Mouse (Mus musculus) midbrain, postnatal 0 days (tissue): ENCODE results near the gene Thra. TPM values are rescaled to one million over a fixed set of nuclear protein-coding genes. Genes with fewer than 3 reads are reported as not detected.

Experiments
- ATAC-seq: fragments of 200-750 bp; cut with Nextera tagmentation; 2 replicates; pipeline ENCODE4 v1.8.0; 2017; ENCODE audit warnings: moderate number of reproducible peaks, mild to moderate bottlenecking, moderate TSS enrichment, moderate library complexity; ENCODE audit not compliant: low FRiP score
- DNase-seq: peaks from one replicate; pipeline ENCODE4 v3.0.0-alpha.2; 2015; ENCODE audit warnings: low spot score
- H3K27ac ChIP-seq: fragments of 300-500 bp; sonication (generic); 2 replicates; pipeline ENCODE4 v1.5.1; 2014; ENCODE audit warnings: low read depth, mild to moderate bottlenecking, low read length, mixed read lengths
- H3K27me3 ChIP-seq: fragments of 300-500 bp; sonication (generic); 2 replicates; pipeline ENCODE4 v1.6.1; 2014; ENCODE audit warnings: low read length, control low read depth, mixed read lengths; ENCODE audit not compliant: insufficient read depth
- H3K36me3 ChIP-seq: fragments of 300-500 bp; sonication (generic); 2 replicates; pipeline ENCODE4 v1.6.1; 2014; ENCODE audit warnings: low read length, control low read depth, mixed read lengths; ENCODE audit not compliant: insufficient read depth
- H3K4me1 ChIP-seq: fragments of 300-500 bp; sonication (generic); 2 replicates; pipeline ENCODE4 v1.6.1; 2014; ENCODE audit warnings: mild to moderate bottlenecking, control low read depth, antibody characterized with exemption, low read length, mixed read lengths; ENCODE audit not compliant: insufficient read depth
- H3K4me2 ChIP-seq: fragments of 300-500 bp; sonication (generic); 2 replicates; pipeline ENCODE4 v1.6.1; 2014; ENCODE audit warnings: low read depth, mild to moderate bottlenecking, low read length, mixed read lengths; ENCODE audit not compliant: poor library complexity, severe bottlenecking
- H3K4me3 ChIP-seq: fragments of 300-500 bp; sonication (generic); 2 replicates; pipeline ENCODE4 v1.5.1; 2014; ENCODE audit warnings: low read depth, mild to moderate bottlenecking, low read length, moderate library complexity
- H3K9ac ChIP-seq: fragments of 300-500 bp; sonication (generic); replicated peaks from 2 replicates; pipeline ENCODE4 v1.6.1; 2014; ENCODE audit warnings: mild to moderate bottlenecking, low read length, moderate library complexity, mixed read lengths; ENCODE audit not compliant: poor library complexity, severe bottlenecking
- H3K9me3 ChIP-seq: fragments of 300-500 bp; sonication (generic); 2 replicates; pipeline ENCODE4 v1.6.1; 2016; ENCODE audit warnings: low read length, control low read depth
- CTCF ChIP-seq: IDR thresholded peaks from 2 replicates; pipeline ENCODE4 v1.5.1; 2016; ENCODE audit warnings: antibody characterized with exemption, mild to moderate bottlenecking
- WGBS: fragments of 180-500 bp; shearing (Covaris S2); extraction: QIAGEN DNeasy Blood & Tissue Kit; methylation state at CpG from one replicate; pipeline ENCODE4 v1.1.7; 2014; 5-methylcytosine and 5-hydroxymethylcytosine counted together
- polyA plus RNA-seq: library from polyadenylated mRNA; unstranded; fragments of >200 nt; fragmentation: Nextera tagmentation; extraction: Ambion mirVana; gene quantifications from 2 replicates; pipeline ENCODE4 v1.2.1, GENCODE M21; 2015
- total RNA-seq: library from RNA; depleted of rRNA; stranded (reverse); fragments of >200 nt; gene quantifications from 2 replicates; pipeline ENCODE4 v1.2.3, GENCODE M21; 2014; rRNA removed

Gene Thra
- total and polyA plus RNA-seq, 2 experiments from 2014 or later: 182 to 843 TPM

GRCm38 (mm10) chr11:98804605-98805004 is 64.2 kb downstream of the Thra start, which contains the start of gene Casc3:
TSS of gene Casc3 (plus strand) at chr11:98804905.
- H3K4me2 ChIP-seq: no peak within 1 kb of the TSS
- 97% methylated on average over 5 of the region's 5 CpGs for WGBS
- no peak for ATAC-seq
- no peak for TF ChIP-seq CTCF
- peaks cover 57% of the 10 kb centered on the region for H3K36me3 ChIP-seq
- H3K4me3 ChIP-seq: no peak within 1 kb of the TSS
- no peaks in the 10 kb centered on the region for H3K27me3 ChIP-seq
- no peaks in the 10 kb centered on the region for H3K9me3 ChIP-seq
- no peak within 1 kb of the TSS for H3K27ac ChIP-seq
- no peak for DNase-seq
- no peaks in the 10 kb centered on the region for H3K4me1 ChIP-seq
- no peak within 1 kb of the TSS for H3K9ac ChIP-seq

- Histone ChIP-seq H3K36me3 (peaks cover 36% of the 10 kb centered on the region), H3K4me1 (peaks cover 3% of the 10 kb centered on the region; the same call in 1 of the 2 replicates), H3K27me3 (no peaks in the 10 kb centered on the region), H3K9ac (no peak overlapping the region), H3K4me2 (no peak overlapping the region), H3K27ac (peak overlapping the region; percentile 92), H3K9me3 (no peaks in the 10 kb centered on the region), H3K4me3 (no peak overlapping the region)
- no peak for TF ChIP-seq CTCF
- no peak for DNase-seq
- ATAC-seq: no peak
- WGBS: 75% methylated on average over 2 of the region's 2 CpGs
Observed at GRCm38 (mm10) chr11:98808417-98808816, 68.0 kb downstream of the Thra start.

- peaks cover 3% of the 10 kb centered on the region; the same call in 1 of the 2 replicates for H3K4me1 ChIP-seq
- under 1% methylated on average over 59 of the region's 84 CpGs for WGBS
- peak overlapping the region; percentile 84 for H3K9ac ChIP-seq
- H3K36me3 ChIP-seq: peaks cover 24% of the 10 kb centered on the region
- peak overlapping the region; percentile 92 for H3K27ac ChIP-seq
- DNase-seq (peak; percentile 99), ATAC-seq (peak; percentile 97)
- H3K4me2 ChIP-seq: peak overlapping the region; percentile 63
- peak overlapping the region; percentile 63 for H3K4me3 ChIP-seq
- TF ChIP-seq CTCF: peak; percentile 52
- H3K9me3 ChIP-seq: no peaks in the 10 kb centered on the region
- H3K27me3 ChIP-seq: no peaks in the 10 kb centered on the region
Observed at GRCm38 (mm10) chr11:98809457-98810290, 69.2 kb downstream of the Thra start.

- Histone ChIP-seq H3K36me3 (peaks cover 14% of the 10 kb centered on the region), H3K9ac (peak overlapping the region; percentile 84), H3K4me1 (peaks cover 3% of the 10 kb centered on the region; the same call in 1 of the 2 replicates), H3K4me2 (peak overlapping the region; percentile 63), H3K9me3 (no peaks in the 10 kb centered on the region), H3K27me3 (no peaks in the 10 kb centered on the region), H3K27ac (no peak overlapping the region), H3K4me3 (peak overlapping the region; percentile 63)
- ATAC-seq (no peak), DNase-seq (no peak)
- 76% methylated on average over 7 of the region's 7 CpGs for WGBS
- no peak for TF ChIP-seq CTCF
Observed at GRCm38 (mm10) chr11:98810686-98811085, 70.2 kb downstream of the Thra start.

GRCm38 (mm10) chr11:98816706-98817239 is 76.3 kb downstream of the Thra start:
- DNase-seq (no peak), ATAC-seq (no peak)
- Histone ChIP-seq H3K9ac (no peak overlapping the region), H3K4me2 (no peak overlapping the region), H3K27me3 (no peaks in the 10 kb centered on the region), H3K4me1 (no peaks in the 10 kb centered on the region), H3K4me3 (no peak overlapping the region), H3K9me3 (no peaks in the 10 kb centered on the region), H3K36me3 (peaks cover 30% of the 10 kb centered on the region), H3K27ac (no peak overlapping the region)
- 92% methylated on average over 1 of the region's 1 CpGs for WGBS
- no peak for TF ChIP-seq CTCF

Other genes with a start within 250 kb of the Thra start
- 0.05 TPM in 1 of 2 replicates, not detected in the other for gene Ikzf3, start 194.6 kb upstream of the Thra start, total RNA-seq
- gene Ikzf3, start 194.6 kb upstream of the Thra start, polyA plus RNA-seq: 0.16 TPM in 1 of 2 replicates, not detected in the other
- 0.24 TPM in 1 of 2 replicates, not detected in the other for gene Zpbp2, start 189.5 kb upstream of the Thra start, total RNA-seq
- 0.36 and 0.39 TPM in 2 replicates for gene Zpbp2, start 189.5 kb upstream of the Thra start, polyA plus RNA-seq
- gene Ormdl3, start 153.3 kb upstream of the Thra start, total RNA-seq: 104 and 115 TPM in 2 replicates
- gene Ormdl3, start 153.3 kb upstream of the Thra start, polyA plus RNA-seq: 108 and 111 TPM in 2 replicates
- gene Lrrc3c, start 142.3 kb upstream of the Thra start, total RNA-seq: not detected in 2 replicates
- not detected in 2 replicates for gene Lrrc3c, start 142.3 kb upstream of the Thra start, polyA plus RNA-seq
- not detected in 2 replicates for gene Gm12355, start 115.0 kb upstream of the Thra start, total RNA-seq
- gene Gm12355, start 115.0 kb upstream of the Thra start, polyA plus RNA-seq: 0.28 and 0.44 TPM in 2 replicates
- not detected in 2 replicates for gene Gsdma3, start 114.3 kb upstream of the Thra start, total RNA-seq
- gene Gsdma3, start 114.3 kb upstream of the Thra start, polyA plus RNA-seq: not detected in 2 replicates
- not detected in 2 replicates for gene Gsdma2, start 93.9 kb upstream of the Thra start, total RNA-seq
- 0.12 and 0.15 TPM in 2 replicates for gene Gsdma2, start 93.9 kb upstream of the Thra start, polyA plus RNA-seq
- gene Gsdma, start 76.3 kb upstream of the Thra start, total RNA-seq: 0.05 TPM in 1 of 2 replicates, not detected in the other
- 0.11 TPM in 1 of 2 replicates, not detected in the other for gene Gsdma, start 76.3 kb upstream of the Thra start, polyA plus RNA-seq
- 114 and 129 TPM in 2 replicates for gene Psmd3, start 58.1 kb upstream of the Thra start, total RNA-seq
- 182 and 183 TPM in 2 replicates for gene Psmd3, start 58.1 kb upstream of the Thra start, polyA plus RNA-seq
- gene Csf3, start 39.4 kb upstream of the Thra start, total RNA-seq: not detected in 2 replicates
- gene Csf3, start 39.4 kb upstream of the Thra start, polyA plus RNA-seq: not detected in 2 replicates
- gene Med24, start 11.2 kb upstream of the Thra start, total RNA-seq: 66.6 and 81.2 TPM in 2 replicates
- 52.2 and 59.8 TPM in 2 replicates for gene Med24, start 11.2 kb upstream of the Thra start, polyA plus RNA-seq
- 7.1 and 11.0 TPM in 2 replicates for gene Nr1d1, start 34.7 kb downstream of the Thra start, total RNA-seq
- 12.3 and 14.3 TPM in 2 replicates for gene Nr1d1, start 34.7 kb downstream of the Thra start, polyA plus RNA-seq
- 88.3 and 107 TPM in 2 replicates for gene Msl1, start 54.9 kb downstream of the Thra start, total RNA-seq
- gene Msl1, start 54.9 kb downstream of the Thra start, polyA plus RNA-seq: 22.3 and 25.8 TPM in 2 replicates
- gene Casc3, start 64.3 kb downstream of the Thra start, total RNA-seq: 29.4 and 32.2 TPM in 2 replicates
- gene Casc3, start 64.3 kb downstream of the Thra start, polyA plus RNA-seq: 34.0 and 39.7 TPM in 2 replicates
- 39.0 and 40.8 TPM in 2 replicates for gene Rapgefl1, start 96.1 kb downstream of the Thra start, total RNA-seq
- gene Rapgefl1, start 96.1 kb downstream of the Thra start, polyA plus RNA-seq: 10.9 and 11.4 TPM in 2 replicates
- gene Wipf2, start 123.0 kb downstream of the Thra start, total RNA-seq: 9.2 and 9.8 TPM in 2 replicates
- 3.0 and 3.8 TPM in 2 replicates for gene Wipf2, start 123.0 kb downstream of the Thra start, polyA plus RNA-seq
- gene Cdc6, start 167.2 kb downstream of the Thra start, total RNA-seq: 0.19 and 0.44 TPM in 2 replicates
- gene Cdc6, start 167.2 kb downstream of the Thra start, polyA plus RNA-seq: 0.52 and 0.65 TPM in 2 replicates
- gene Rara, start 187.2 kb downstream of the Thra start, total RNA-seq: 14.3 and 20.4 TPM in 2 replicates
- gene Rara, start 187.2 kb downstream of the Thra start, polyA plus RNA-seq: 8.2 and 8.7 TPM in 2 replicates
- gene Gjd3, start 242.4 kb downstream of the Thra start, total RNA-seq: 3.0 and 5.1 TPM in 2 replicates
- gene Gjd3, start 242.4 kb downstream of the Thra start, polyA plus RNA-seq: 4.5 and 5.1 TPM in 2 replicates